Mouse (Mus musculus): Measurements from ENCODE around the gene Smchd1. TPM values are rescaled to one million over a fixed set of nuclear protein-coding genes. Genes with fewer than 3 reads are reported as not detected.
"Not testable (repeated sequence)": the region's sequence is repeated elsewhere in the genome, so short reads cannot be mapped to it uniquely, and the experiment has no call there.

The Smchd1 gene
- polyA plus RNA-seq, 1 experiment from 2014 or later, result 71.1 TPM

GRCm38 (mm10) chr17:71422502-71422901 lies 52.6 kb downstream of the Smchd1 start:
- not testable (repeated sequence) for H3K4me3 ChIP-seq; DNase-seq (ENCODE audit: low spot score); H3K27ac ChIP-seq (replicated peaks); H3K27me3 ChIP-seq (ENCODE audit: low read depth, poor library complexity, severe bottlenecking); H3K4me1 ChIP-seq
- Histone ChIP-seq H3K9me3 (replicated peaks) (peaks cover 20% of the 10 kb centered on the region), H3K36me3 (peaks cover 87% of the 10 kb centered on the region)
- 98% methylated on average over 2 of the region's 2 CpGs for WGBS

DNA sequence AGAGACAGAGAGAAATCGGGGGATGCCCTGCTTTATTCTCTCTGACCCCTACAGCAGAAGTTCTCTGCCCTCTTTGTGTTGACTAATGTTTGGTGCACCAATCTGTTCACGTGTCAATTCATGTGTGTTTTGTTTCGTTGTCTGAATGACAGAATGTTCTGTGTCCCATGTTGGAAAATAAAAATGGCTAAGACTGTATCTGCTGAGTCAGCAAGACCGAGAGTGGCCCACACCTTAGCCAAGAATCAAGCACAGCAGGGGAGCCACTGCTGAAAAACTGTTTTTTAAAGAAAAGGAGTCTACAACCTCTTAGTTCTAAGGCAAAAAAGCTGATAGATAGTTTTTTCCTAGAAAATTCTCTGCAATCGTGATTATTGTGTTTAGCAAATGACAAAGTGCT lies 55.7 kb downstream of the Smchd1 start:
- H3K9me3 ChIP-seq (replicated peaks), result peaks cover 20% of the 10 kb centered on the region
- 90% methylated on average over 5 of the region's 5 CpGs for WGBS
- not testable (repeated sequence) for DNase-seq (ENCODE audit: low spot score); H3K27me3 ChIP-seq (ENCODE audit: low read depth, poor library complexity, severe bottlenecking); H3K4me1 ChIP-seq; H3K4me3 ChIP-seq; H3K27ac ChIP-seq (replicated peaks)
- peaks cover 88% of the 10 kb centered on the region for H3K36me3 ChIP-seq

GRCm38 (mm10) chr17:71417008-71417407 lies 58.1 kb downstream of the Smchd1 start:
- WGBS, result 90% methylated on average over 1 of the region's 1 CpGs
- no peaks in the 10 kb centered on the region for H3K4me1 ChIP-seq
- no peak for DNase-seq (ENCODE audit: low spot score)
- no peak overlapping the region for H3K4me3 ChIP-seq
- no peak overlapping the region for H3K27ac ChIP-seq (replicated peaks)
- H3K9me3 ChIP-seq (replicated peaks), result peaks cover 11% of the 10 kb centered on the region
- no peaks in the 10 kb centered on the region for H3K27me3 ChIP-seq (ENCODE audit: low read depth, poor library complexity, severe bottlenecking)
- H3K36me3 ChIP-seq, result peaks cover 85% of the 10 kb centered on the region

DNA sequence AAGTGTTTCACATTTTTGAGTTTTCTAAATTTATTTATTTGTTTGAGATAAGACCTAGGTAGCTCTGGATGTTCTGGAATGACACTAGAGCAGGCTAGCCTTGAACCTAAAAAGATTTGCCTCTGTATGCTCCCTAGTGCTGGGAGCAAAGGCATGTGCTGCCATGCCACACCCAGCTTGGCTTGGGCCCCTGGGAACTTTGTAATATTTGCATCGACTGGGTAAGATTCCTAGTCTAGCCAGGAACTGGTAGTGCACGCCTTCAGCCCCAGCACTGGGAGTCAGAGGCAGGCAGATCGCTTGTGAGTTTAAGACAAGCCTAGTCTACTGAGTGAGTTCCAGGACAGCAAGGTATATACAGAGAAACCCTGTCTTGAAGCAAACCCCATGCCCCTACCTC lies 87.7 kb downstream of the Smchd1 start:
- Histone ChIP-seq H3K27ac (replicated peaks) (no peak overlapping the region), H3K36me3 (peaks cover 64% of the 10 kb centered on the region), H3K4me1 (no peaks in the 10 kb centered on the region), H3K27me3 (ENCODE audit: low read depth, poor library complexity, severe bottlenecking) (no peaks in the 10 kb centered on the region), H3K9me3 (replicated peaks) (no peaks in the 10 kb centered on the region), H3K4me3 (no peak overlapping the region)
- WGBS, result 88% methylated on average over 3 of the region's 3 CpGs
- no peak for DNase-seq (ENCODE audit: low spot score)

- WGBS, result 96% methylated on average over 14 of the region's 14 CpGs
- peaks cover 57% of the 10 kb centered on the region for H3K36me3 ChIP-seq
Observed at GRCm38 (mm10) chr17:71380346-71380745, 94.8 kb downstream of the Smchd1 start.

GRCm38 (mm10) chr17:71377901-71378300 lies 97.2 kb downstream of the Smchd1 start:
- Histone ChIP-seq H3K27me3 (ENCODE audit: low read depth, poor library complexity, severe bottlenecking) (no peaks in the 10 kb centered on the region), H3K4me3 (no peak overlapping the region), H3K9me3 (replicated peaks) (no peaks in the 10 kb centered on the region), H3K36me3 (peaks cover 73% of the 10 kb centered on the region), H3K4me1 (no peaks in the 10 kb centered on the region), H3K27ac (replicated peaks) (no peak overlapping the region)
- 75% methylated on average over 4 of the region's 4 CpGs for WGBS
- no peak for DNase-seq (ENCODE audit: low spot score)

More at GRCm38 (mm10) chr17:71380346-71380745, 94.8 kb downstream of the Smchd1 start:
- Histone ChIP-seq H3K4me1 (no peaks in the 10 kb centered on the region), H3K27ac (replicated peaks) (no peak overlapping the region), H3K27me3 (ENCODE audit: low read depth, poor library complexity, severe bottlenecking) (no peaks in the 10 kb centered on the region), H3K9me3 (replicated peaks) (no peaks in the 10 kb centered on the region), H3K4me3 (no peak overlapping the region)
- no peak for DNase-seq (ENCODE audit: low spot score)

DNA sequence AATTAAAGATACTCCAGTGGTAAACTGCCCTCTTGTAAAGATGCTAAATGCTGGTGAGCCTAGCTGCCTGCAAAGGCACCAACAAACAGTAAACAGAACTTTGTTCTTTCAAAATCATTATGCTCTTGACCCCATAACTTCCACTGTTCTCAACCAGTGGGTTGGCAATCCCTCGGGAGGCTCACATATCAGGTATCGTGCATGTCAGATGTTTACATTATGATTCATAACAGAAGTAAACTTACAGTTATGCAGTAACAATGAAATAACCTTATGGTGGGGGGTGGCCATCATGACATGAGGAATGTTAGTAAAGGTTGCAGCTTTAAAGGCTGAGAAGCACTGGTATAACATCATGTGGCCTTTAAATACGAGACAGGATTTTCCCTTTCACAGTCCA lies 119.6 kb downstream of the Smchd1 start:
- no peaks in the 10 kb centered on the region for H3K4me1 ChIP-seq
- H3K9me3 ChIP-seq (replicated peaks), result no peaks in the 10 kb centered on the region
- H3K27me3 ChIP-seq (ENCODE audit: low read depth, poor library complexity, severe bottlenecking), result no peaks in the 10 kb centered on the region
- peaks cover 91% of the 10 kb centered on the region for H3K36me3 ChIP-seq
- WGBS, result 95% methylated on average over 3 of the region's 3 CpGs
- no peak overlapping the region for H3K4me3 ChIP-seq
- DNase-seq (ENCODE audit: low spot score), result no peak
- no peak overlapping the region for H3K27ac ChIP-seq (replicated peaks)

DNA sequence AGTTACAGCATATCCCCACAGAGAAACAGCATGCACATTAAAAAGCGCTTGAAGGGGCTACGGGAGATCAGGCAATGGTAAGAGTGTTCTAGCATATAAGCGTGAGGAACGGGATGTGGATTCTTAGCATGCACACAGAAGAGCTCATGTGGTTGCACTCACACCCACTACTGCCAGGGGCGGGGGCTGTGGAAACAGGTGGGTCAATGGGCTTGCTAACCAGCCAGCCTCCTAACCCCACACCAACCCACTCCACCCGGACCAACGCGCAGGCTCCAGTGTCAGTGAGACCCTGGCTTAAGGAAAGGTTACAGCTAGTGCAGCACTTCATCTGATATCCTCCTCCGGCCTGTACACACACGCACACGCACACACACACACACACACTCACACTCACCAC lies 120.9 kb downstream of the Smchd1 start:
- 95% methylated on average over 11 of the region's 11 CpGs for WGBS

DNA sequence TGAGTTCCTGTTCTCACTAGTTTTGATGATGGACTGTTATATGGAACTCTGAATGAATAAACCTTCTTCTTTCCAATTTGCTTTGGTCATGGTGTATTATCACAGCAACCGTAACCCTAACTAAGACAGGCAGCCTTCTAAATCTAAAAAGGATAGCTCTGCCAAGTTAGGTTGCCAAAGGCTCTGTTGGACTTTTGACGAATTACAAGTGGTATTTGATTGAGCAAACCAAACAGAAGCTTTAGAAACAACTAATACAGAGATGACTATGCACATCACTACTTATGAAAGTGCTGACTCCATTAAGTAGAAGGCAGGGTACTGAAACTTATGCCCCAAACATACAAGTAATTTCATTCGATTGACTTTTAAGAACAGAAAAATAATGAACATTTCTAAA lies 127.0 kb downstream of the Smchd1 start:
- no peak overlapping the region for H3K4me3 ChIP-seq
- no peaks in the 10 kb centered on the region for H3K4me1 ChIP-seq
- H3K36me3 ChIP-seq, result peaks cover 99% of the 10 kb centered on the region
- H3K27me3 ChIP-seq (ENCODE audit: low read depth, poor library complexity, severe bottlenecking), result no peaks in the 10 kb centered on the region
- DNase-seq (ENCODE audit: low spot score), result no peak
- H3K9me3 ChIP-seq (replicated peaks), result no peaks in the 10 kb centered on the region
- 95% methylated on average over 3 of the region's 3 CpGs for WGBS
- H3K27ac ChIP-seq (replicated peaks), result no peak overlapping the region

More for the DNA sequence above, 120.9 kb downstream of the Smchd1 start:
- Histone ChIP-seq H3K4me1 (no peaks in the 10 kb centered on the region), H3K27me3 (ENCODE audit: low read depth, poor library complexity, severe bottlenecking) (no peaks in the 10 kb centered on the region), H3K9me3 (replicated peaks) (no peaks in the 10 kb centered on the region), H3K36me3 (peaks cover 91% of the 10 kb centered on the region), H3K27ac (replicated peaks) (no peak overlapping the region), H3K4me3 (no peak overlapping the region)
- DNase-seq (ENCODE audit: low spot score), result no peak

DNA sequence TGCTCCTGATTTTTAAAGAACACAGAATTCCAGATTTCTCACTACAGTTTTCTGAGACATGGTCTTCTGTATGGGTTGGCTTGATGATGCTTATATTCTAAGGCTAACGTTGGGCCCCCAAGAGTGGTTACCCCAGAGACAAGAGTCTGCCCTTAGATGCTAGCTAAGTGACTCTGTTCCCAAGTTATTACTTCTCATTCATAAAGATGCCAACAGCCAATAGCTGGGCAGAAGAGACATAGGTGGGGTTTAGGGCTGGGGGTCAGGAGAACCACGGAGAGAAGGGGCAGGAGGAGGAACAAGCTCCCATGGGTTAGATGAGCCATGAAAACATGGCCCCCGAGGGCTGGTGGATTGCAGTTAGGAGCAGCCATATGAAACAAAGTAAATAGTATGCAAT lies 133.1 kb downstream of the Smchd1 start:
- Histone ChIP-seq H3K36me3 (peaks cover 60% of the 10 kb centered on the region), H3K27me3 (ENCODE audit: low read depth, poor library complexity, severe bottlenecking) (no peaks in the 10 kb centered on the region), H3K4me3 (no peak overlapping the region), H3K4me1 (no peaks in the 10 kb centered on the region), H3K27ac (replicated peaks) (no peak overlapping the region), H3K9me3 (replicated peaks) (no peaks in the 10 kb centered on the region)
- WGBS, result 89% methylated on average over 3 of the region's 3 CpGs
- DNase-seq (ENCODE audit: low spot score), result no peak

- no peak overlapping the region for H3K27ac ChIP-seq (replicated peaks)
- no peaks in the 10 kb centered on the region for H3K27me3 ChIP-seq (ENCODE audit: low read depth, poor library complexity, severe bottlenecking)
- DNase-seq (ENCODE audit: low spot score), result no peak
- 91% methylated on average over 6 of the region's 6 CpGs for WGBS
- H3K4me3 ChIP-seq, result no peak overlapping the region
- no peaks in the 10 kb centered on the region for H3K4me1 ChIP-seq
- H3K9me3 ChIP-seq (replicated peaks), result no peaks in the 10 kb centered on the region
- peaks cover 27% of the 10 kb centered on the region for H3K36me3 ChIP-seq
Observed at GRCm38 (mm10) chr17:71338627-71339026, 136.5 kb downstream of the Smchd1 start.

- 93% methylated on average over 9 of the region's 9 CpGs for whole genome bisulfite sequencing
Observed at GRCm38 (mm10) chr17:71337546-71337945, 137.6 kb downstream of the Smchd1 start.

GRCm38 (mm10) chr17:71336421-71336820 lies 138.7 kb downstream of the Smchd1 start:
- H3K4me3 ChIP-seq, result no peak overlapping the region
- H3K4me1 ChIP-seq, result no peaks in the 10 kb centered on the region; the same call in 1 of the 2 replicates
- WGBS, result 85% methylated on average over 8 of the region's 8 CpGs
- H3K36me3 ChIP-seq, result peaks cover 7% of the 10 kb centered on the region; the same call in 1 of the 2 replicates
- DNase-seq (ENCODE audit: low spot score), result no peak
- no peak overlapping the region for H3K27ac ChIP-seq (replicated peaks)
- no peaks in the 10 kb centered on the region for H3K27me3 ChIP-seq (ENCODE audit: low read depth, poor library complexity, severe bottlenecking)
- H3K9me3 ChIP-seq (replicated peaks), result no peaks in the 10 kb centered on the region

More at GRCm38 (mm10) chr17:71337546-71337945, 137.6 kb downstream of the Smchd1 start:
- H3K4me3 ChIP-seq, result no peak overlapping the region
- H3K27ac ChIP-seq (replicated peaks), result no peak overlapping the region
- H3K9me3 ChIP-seq (replicated peaks), result no peaks in the 10 kb centered on the region
- no peaks in the 10 kb centered on the region for H3K4me1 ChIP-seq
- H3K27me3 ChIP-seq (ENCODE audit: low read depth, poor library complexity, severe bottlenecking), result no peaks in the 10 kb centered on the region
- no peak for DNase-seq (ENCODE audit: low spot score)
- peaks cover 16% of the 10 kb centered on the region for H3K36me3 ChIP-seq

- no peaks in the 10 kb centered on the region for H3K36me3 ChIP-seq
- H3K9me3 ChIP-seq (replicated peaks), result no peaks in the 10 kb centered on the region
- H3K4me3 ChIP-seq, result no peak overlapping the region
- no peaks in the 10 kb centered on the region for H3K27me3 ChIP-seq (ENCODE audit: low read depth, poor library complexity, severe bottlenecking)
- H3K27ac ChIP-seq (replicated peaks), result no peak overlapping the region
- 81% methylated on average over 15 of the region's 15 CpGs for WGBS
- no peak for DNase-seq (ENCODE audit: low spot score)
- H3K4me1 ChIP-seq, result no peaks in the 10 kb centered on the region; the same call in 1 of the 2 replicates
Observed at GRCm38 (mm10) chr17:71332298-71332697, 142.8 kb downstream of the Smchd1 start.

Data from midbrain, embryonic 10.5 days (tissue).